Mouse (Mus musculus) embryonic facial prominence, embryonic 11.5 days (tissue): ENCODE data around the gene Gm5148. TPM values are rescaled to one million over a fixed set of nuclear protein-coding genes. Genes with fewer than 3 reads are reported as not detected.

ENCODE experiments used
- ATAC-seq: fragments of 200-750 bp; cut with Nextera tagmentation; replicated peaks from 2 replicates; pipeline ENCODE4 v1.8.0; 2017; ENCODE audit warnings: low read depth; ENCODE audit not compliant: insufficient number of reproducible peaks, low FRiP score, low TSS enrichment
- DNase-seq: peaks from one replicate; pipeline ENCODE4 v3.0.0-alpha.2; 2015; ENCODE audit warnings: low spot score
- H3K27ac ChIP-seq: fragments of 300-500 bp; sonication (generic); replicated peaks from 2 replicates; pipeline ENCODE4 v1.5.1; 2014; ENCODE audit warnings: mild to moderate bottlenecking, low read depth, low read length, control low read depth
- H3K27me3 ChIP-seq: fragments of 300-500 bp; sonication (generic); 2 replicates; pipeline ENCODE4 v1.6.1; 2014; ENCODE audit warnings: mild to moderate bottlenecking, low read length, moderate library complexity, mixed read lengths; ENCODE audit not compliant: control insufficient read depth, insufficient read depth
- H3K36me3 ChIP-seq: fragments of 300-500 bp; sonication (generic); replicated peaks from 2 replicates; pipeline ENCODE4 v1.6.1; 2014; ENCODE audit warnings: low read depth, mild to moderate bottlenecking, low read length, moderate library complexity, mixed read lengths; ENCODE audit not compliant: control insufficient read depth, insufficient read depth
- H3K4me1 ChIP-seq: fragments of 300-500 bp; sonication (generic); 2 replicates; pipeline ENCODE4 v1.6.1; 2014; ENCODE audit warnings: low read length, mixed read lengths; ENCODE audit not compliant: control insufficient read depth, insufficient read depth
- H3K4me2 ChIP-seq: fragments of 300-500 bp; sonication (generic); 2 replicates; pipeline ENCODE4 v1.6.1; 2014; ENCODE audit warnings: low read depth, mild to moderate bottlenecking, control low read depth, low read length, moderate library complexity
- H3K4me3 ChIP-seq: fragments of 300-500 bp; sonication (generic); 2 replicates; pipeline ENCODE4 v1.5.1; 2014; ENCODE audit warnings: low read depth, low read length, control low read depth
- H3K9ac ChIP-seq: fragments of 300-500 bp; sonication (generic); replicated peaks from 2 replicates; pipeline ENCODE4 v1.6.1; 2014; ENCODE audit warnings: mild to moderate bottlenecking, control low read depth, low read length
- H3K9me3 ChIP-seq: fragments of 300-500 bp; sonication (generic); replicated peaks from 2 replicates; pipeline ENCODE4 v1.6.1; 2016; ENCODE audit warnings: mild to moderate bottlenecking, low read length, inconsistent platforms, mixed read lengths; ENCODE audit not compliant: control insufficient read depth
- WGBS: fragments of 180-500 bp; shearing (Covaris S2); extraction: QIAGEN DNeasy Blood & Tissue Kit; methylation state at CpG from one replicate; pipeline ENCODE4 v1.1.7; 2014; 5-methylcytosine and 5-hydroxymethylcytosine counted together
- polyA plus RNA-seq: library from polyadenylated mRNA; unstranded; fragments of >200 nt; fragmentation: Nextera tagmentation; extraction: Ambion mirVana; gene quantifications from 2 replicates; pipeline ENCODE4 v1.2.1, GENCODE M21; 2014

Gene Gm5148
- polyA plus RNA-seq, 1 experiment from 2014 or later, result 2.6 TPM

DNA sequence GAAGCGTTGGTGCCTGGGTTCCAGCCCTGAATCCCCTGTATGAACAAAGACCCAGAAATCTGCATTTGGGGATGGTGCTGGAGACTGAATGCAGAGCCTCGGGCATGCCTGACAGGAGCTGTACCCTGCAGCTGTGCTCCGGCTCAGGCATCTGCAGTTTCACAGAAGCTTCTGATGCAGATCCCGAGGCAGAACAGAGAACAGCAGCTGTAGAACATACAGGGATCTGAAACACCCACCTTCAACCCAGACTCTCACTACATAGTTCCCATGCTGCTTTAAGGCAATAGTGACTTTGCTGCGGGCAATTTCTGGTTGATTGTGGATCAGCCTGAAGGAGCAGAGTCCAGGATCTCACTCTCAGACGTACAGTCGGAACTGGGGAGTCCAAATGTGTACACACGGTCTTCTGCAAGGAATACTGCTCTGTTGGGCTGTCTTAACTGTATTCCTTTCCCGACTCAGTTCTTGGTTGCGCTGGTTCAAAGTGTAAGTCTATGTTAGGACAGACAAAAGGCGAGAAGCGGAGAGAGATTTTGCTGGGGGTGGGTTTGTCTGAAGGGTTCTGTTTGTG is 1.7 kb downstream of the Gm5148 start:
- peaks cover 7% of the 10 kb centered on the region for H3K4me1 ChIP-seq
- no peaks in the 10 kb centered on the region for H3K9me3 ChIP-seq
- 0 out of 2 replicates have a peak overlapping the region, but pooled peaks have one; percentile 32 for H3K4me3 ChIP-seq
- H3K27me3 ChIP-seq, result no peaks in the 10 kb centered on the region
- no peaks in the 10 kb centered on the region for H3K36me3 ChIP-seq
- peak overlapping the region; percentile 77 for H3K4me2 ChIP-seq
- ATAC-seq (no peak), DNase-seq (no peak)
- H3K27ac ChIP-seq, result peak overlapping the region; percentile 42
- peak overlapping the region; percentile 33; the same call in 1 of the 2 replicates for H3K9ac ChIP-seq
- WGBS, result 38% methylated on average over 12 of the region's 12 CpGs

DNA sequence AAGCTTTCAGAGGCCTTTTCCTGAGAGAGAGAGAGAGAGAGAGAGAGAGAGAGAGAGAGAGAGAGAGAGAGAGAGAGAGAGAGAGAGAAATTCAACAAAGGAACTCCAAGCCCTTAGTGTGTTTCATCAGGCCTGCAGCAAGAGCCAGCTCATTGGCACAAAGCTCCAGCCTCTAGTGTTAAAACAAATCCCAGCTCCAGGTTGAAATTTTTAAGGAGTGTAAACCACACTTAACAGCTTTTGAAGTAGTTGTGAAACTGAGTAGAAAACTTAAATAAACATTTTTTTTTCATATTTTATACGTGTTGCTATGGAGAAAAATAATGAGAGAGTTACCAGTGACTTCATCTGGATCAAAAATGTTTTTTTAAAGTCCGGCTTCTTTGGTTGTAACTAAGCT is 7.3 kb downstream of the Gm5148 start:
- Histone ChIP-seq H3K27ac (no peak overlapping the region), H3K4me2 (no peak overlapping the region), H3K4me3 (no peak overlapping the region), H3K9ac (no peak overlapping the region), H3K4me1 (no peaks in the 10 kb centered on the region), H3K27me3 (no peaks in the 10 kb centered on the region), H3K36me3 (no peaks in the 10 kb centered on the region), H3K9me3 (no peaks in the 10 kb centered on the region)
- 76% methylated on average over 2 of the region's 2 CpGs for WGBS
- DNase-seq, result no peak
- no peak for ATAC-seq

DNA sequence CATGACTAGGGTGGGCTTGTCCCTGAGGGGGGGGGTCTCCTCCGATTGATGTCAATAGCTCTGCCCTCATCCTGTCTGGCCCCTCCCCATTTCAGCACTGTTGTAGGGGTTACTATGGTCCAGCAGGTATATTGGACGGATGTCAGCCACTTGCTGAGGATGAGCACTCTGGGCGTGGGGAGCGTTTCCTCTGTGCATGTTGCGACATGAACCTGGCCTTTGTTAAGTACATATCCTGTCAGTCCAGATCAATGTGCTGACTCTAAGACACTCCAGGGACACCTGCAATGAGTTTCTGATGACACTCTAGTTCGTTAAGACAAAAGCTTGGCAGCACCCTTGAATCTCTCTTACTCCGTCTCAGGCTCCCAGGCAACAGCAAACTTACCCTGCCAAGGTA is 8.6 kb downstream of the Gm5148 start:
- no peaks in the 10 kb centered on the region for H3K36me3 ChIP-seq
- no peak overlapping the region for H3K4me2 ChIP-seq
- no peak overlapping the region for H3K27ac ChIP-seq
- H3K27me3 ChIP-seq, result no peaks in the 10 kb centered on the region
- DNase-seq, result no peak
- no peaks in the 10 kb centered on the region for H3K4me1 ChIP-seq
- H3K9ac ChIP-seq, result no peak overlapping the region
- WGBS, result 75% methylated on average over 7 of the region's 7 CpGs
- ATAC-seq, result 0 out of 2 replicates have a peak, but pooled peaks have one; percentile 34
- no peaks in the 10 kb centered on the region for H3K9me3 ChIP-seq
- H3K4me3 ChIP-seq, result no peak overlapping the region

DNA sequence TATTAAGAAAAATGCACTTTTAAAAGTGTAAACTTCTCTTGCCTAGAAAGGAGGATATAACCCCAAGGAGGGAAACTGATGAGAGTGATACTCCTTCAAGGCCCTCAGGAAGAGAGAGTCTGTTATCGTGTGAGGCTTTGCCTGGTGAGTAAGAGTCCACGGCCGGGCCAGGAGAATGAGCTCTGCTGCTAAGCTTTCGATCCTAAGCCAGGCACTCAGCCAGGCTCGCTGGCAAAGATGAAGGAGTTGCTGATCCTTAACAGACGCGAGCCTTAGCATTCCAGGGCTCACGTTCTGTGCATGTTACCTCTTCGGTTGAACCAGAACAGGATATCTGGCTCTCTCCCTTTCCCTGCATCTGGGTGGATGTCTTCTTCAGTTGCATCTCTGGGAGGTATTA is 11.8 kb downstream of the Gm5148 start:
- 66% methylated on average over 9 of the region's 9 CpGs for WGBS
- no peak for ATAC-seq
- H3K9ac ChIP-seq, result no peak overlapping the region

DNA sequence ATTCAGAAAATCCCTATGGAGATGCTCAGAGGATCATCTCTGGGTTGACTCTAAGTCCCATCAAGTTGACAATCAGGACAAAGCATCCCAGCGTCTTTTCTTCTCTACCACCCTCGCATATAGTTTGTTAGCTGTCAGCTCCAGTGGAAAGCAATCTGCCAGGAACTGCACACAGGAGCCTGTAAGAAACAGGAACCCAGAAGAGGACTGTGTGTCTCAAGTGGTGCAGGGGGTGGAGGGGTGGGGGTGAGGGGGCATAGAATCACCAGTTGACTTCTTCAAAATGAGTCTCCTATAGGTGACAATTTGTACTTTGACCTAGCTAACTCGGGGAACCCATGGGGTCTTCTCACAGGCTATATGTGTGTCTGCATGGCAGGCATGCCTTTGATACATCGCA is 12.7 kb downstream of the Gm5148 start:
- H3K9ac ChIP-seq, result no peak overlapping the region
- H3K9me3 ChIP-seq, result no peaks in the 10 kb centered on the region
- H3K36me3 ChIP-seq, result no peaks in the 10 kb centered on the region
- H3K4me1 ChIP-seq, result no peaks in the 10 kb centered on the region
- H3K27me3 ChIP-seq, result no peaks in the 10 kb centered on the region
- no peak overlapping the region for H3K4me2 ChIP-seq
- H3K4me3 ChIP-seq, result no peak overlapping the region
- WGBS, result 80% methylated on average over 4 of the region's 4 CpGs
- no peak overlapping the region for H3K27ac ChIP-seq
- DNase-seq (no peak), ATAC-seq (no peak)

More for the DNA sequence above, 11.8 kb downstream of the Gm5148 start:
- Histone ChIP-seq H3K27me3 (no peaks in the 10 kb centered on the region), H3K36me3 (no peaks in the 10 kb centered on the region), H3K4me1 (no peaks in the 10 kb centered on the region), H3K27ac (no peak overlapping the region), H3K9me3 (no peaks in the 10 kb centered on the region), H3K4me2 (no peak overlapping the region), H3K4me3 (no peak overlapping the region)
- DNase-seq, result no peak

DNA sequence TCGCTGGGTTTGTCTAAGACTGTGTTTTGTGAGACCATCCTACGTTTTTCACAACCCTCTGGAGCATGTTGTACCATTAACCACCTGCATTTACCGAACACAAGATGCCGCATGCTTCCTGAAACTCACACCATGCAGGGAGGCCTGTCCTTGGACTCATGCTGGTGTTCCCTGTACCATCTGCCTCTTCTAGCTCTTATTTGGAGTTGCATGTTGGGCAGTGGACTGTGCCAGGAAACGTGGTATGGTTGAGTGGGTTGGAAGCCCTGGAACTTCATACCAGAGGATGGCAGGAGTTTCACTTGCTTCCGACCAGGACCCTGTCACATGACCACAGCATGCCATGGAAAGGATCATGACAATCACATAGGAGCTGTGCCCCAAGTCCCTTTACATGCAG is 16.5 kb downstream of the Gm5148 start:
- Histone ChIP-seq H3K4me2 (no peak overlapping the region), H3K36me3 (no peaks in the 10 kb centered on the region), H3K27ac (no peak overlapping the region), H3K9me3 (no peaks in the 10 kb centered on the region), H3K4me1 (no peaks in the 10 kb centered on the region), H3K4me3 (no peak overlapping the region), H3K9ac (no peak overlapping the region), H3K27me3 (no peaks in the 10 kb centered on the region)
- DNase-seq, result no peak
- WGBS, result 91% methylated on average over 6 of the region's 6 CpGs
- ATAC-seq, result no peak

DNA sequence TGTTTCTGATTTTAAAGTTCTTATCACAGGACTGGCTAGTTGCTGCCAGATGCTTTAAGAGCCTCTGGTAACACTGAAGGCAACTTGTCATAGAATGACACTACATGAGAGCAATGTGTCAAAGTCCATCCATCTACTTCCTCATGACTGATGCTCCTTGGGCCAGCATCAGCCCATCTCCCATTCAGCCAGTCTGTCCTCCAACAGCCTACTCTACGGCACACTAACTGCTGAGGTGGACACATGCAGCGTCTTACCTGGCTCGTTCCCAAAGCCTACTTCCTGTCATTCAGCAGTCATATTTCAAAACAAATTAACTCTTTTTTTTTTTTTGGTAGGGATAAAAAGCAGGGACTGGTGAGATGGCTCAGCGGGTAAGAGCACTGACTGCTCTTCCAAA is 17.9 kb downstream of the Gm5148 start:
- DNase-seq (no peak), ATAC-seq (no peak)
- Histone ChIP-seq H3K4me1 (no peaks in the 10 kb centered on the region), H3K4me2 (no peak overlapping the region), H3K9me3 (no peaks in the 10 kb centered on the region), H3K9ac (no peak overlapping the region), H3K27me3 (no peaks in the 10 kb centered on the region), H3K4me3 (no peak overlapping the region), H3K36me3 (no peaks in the 10 kb centered on the region), H3K27ac (no peak overlapping the region)
- 83% methylated on average over 4 of the region's 4 CpGs for whole genome bisulfite sequencing

DNA sequence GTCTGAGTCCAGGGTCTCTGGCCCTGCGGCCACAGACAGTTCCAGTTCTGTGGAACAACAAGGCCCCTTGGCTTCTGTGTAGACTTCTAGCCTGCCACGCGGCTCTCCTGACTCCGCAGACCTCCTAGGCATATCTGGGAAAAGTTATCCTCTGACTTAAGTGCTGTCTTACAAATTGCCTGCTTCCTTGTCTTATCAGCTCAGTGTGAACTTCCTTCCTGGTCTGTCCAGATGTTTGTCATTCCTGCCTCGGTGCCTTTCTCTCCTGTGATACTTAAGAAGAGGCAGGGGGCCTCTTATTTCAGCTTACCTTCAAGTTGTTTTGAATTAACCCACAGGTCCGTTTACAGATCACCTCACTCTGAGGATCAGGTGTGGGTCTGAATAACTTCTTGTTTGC is 18.9 kb downstream of the Gm5148 start:
- Histone ChIP-seq H3K36me3 (no peaks in the 10 kb centered on the region), H3K27me3 (no peaks in the 10 kb centered on the region), H3K9me3 (no peaks in the 10 kb centered on the region), H3K27ac (no peak overlapping the region), H3K4me2 (no peak overlapping the region), H3K9ac (no peak overlapping the region), H3K4me3 (no peak overlapping the region), H3K4me1 (no peaks in the 10 kb centered on the region)
- WGBS, result 23% methylated on average over 6 of the region's 6 CpGs
- ATAC-seq (no peak), DNase-seq (peak; percentile 41)
